Mouse (Mus musculus) bone marrow macrophage, adult 2 months (primary cell): ENCODE measurements around the gene Dohh.

ENCODE experiments used
- CTCF ChIP-seq: IDR thresholded peaks from 2 replicates; pipeline ENCODE4 v1.5.1; 2012; ENCODE audit warnings: low read depth, mild to moderate bottlenecking, low read length, moderate library complexity
- POLR2A ChIP-seq: IDR thresholded peaks from 2 replicates; pipeline ENCODE4 v1.6.1; 2012; ENCODE audit warnings: mild to moderate bottlenecking, low read depth, low read length, borderline replicate concordance

GRCm38 (mm10) chr10:81402227-81402765 lies 18.1 kb downstream of the Dohh start:
- TF ChIP-seq POLR2A = no peak
- TF ChIP-seq CTCF = no peak
